Mouse (Mus musculus) neural tube, embryonic 12.5 days (tissue): ENCODE measurements around the gene Gli3. TPM values are rescaled to one million over a fixed set of nuclear protein-coding genes. Genes with fewer than 3 reads are reported as not detected.
A peak's percentile ranks its signal among the peaks of the same experiment; 100 is the strongest.

Experiments used
- ATAC-seq: fragments of 200-750 bp; cut with Nextera tagmentation; 2 replicates; pipeline ENCODE4 v1.8.0; 2017; ENCODE audit warnings: low read depth, mild to moderate bottlenecking, moderate TSS enrichment, moderate library complexity; ENCODE audit not compliant: low FRiP score
- H3K27ac ChIP-seq: fragments of 300-500 bp; sonication (generic); 2 replicates; pipeline ENCODE4 v1.5.1; 2016
- H3K27me3 ChIP-seq: fragments of 300-500 bp; sonication (generic); replicated peaks from 2 replicates; pipeline ENCODE4 v1.6.1; 2016; ENCODE audit warnings: mild to moderate bottlenecking
- H3K36me3 ChIP-seq: fragments of 300-500 bp; sonication (generic); 2 replicates; pipeline ENCODE4 v1.6.1; 2016; ENCODE audit warnings: mild to moderate bottlenecking
- H3K4me1 ChIP-seq: fragments of 300-500 bp; sonication (generic); 2 replicates; pipeline ENCODE4 v1.6.1; 2016
- H3K4me2 ChIP-seq: fragments of 300-500 bp; sonication (generic); replicated peaks from 2 replicates; pipeline ENCODE4 v1.6.1; 2016; ENCODE audit warnings: mild to moderate bottlenecking
- H3K4me3 ChIP-seq: fragments of 300-500 bp; sonication (generic); 2 replicates; pipeline ENCODE4 v1.5.1; 2016
- H3K9ac ChIP-seq: fragments of 300-500 bp; sonication (generic); 2 replicates; pipeline ENCODE4 v1.6.1; 2016; ENCODE audit warnings: mild to moderate bottlenecking
- H3K9me3 ChIP-seq: fragments of 300-500 bp; sonication (generic); 2 replicates; pipeline ENCODE4 v1.6.1; 2016; ENCODE audit warnings: mild to moderate bottlenecking
- WGBS: fragments of 180-500 bp; shearing (Covaris S2); methylation state at CpG from one replicate; pipeline ENCODE4 v1.1.7; 2016; 5-methylcytosine and 5-hydroxymethylcytosine counted together
- polyA plus RNA-seq: library from polyadenylated mRNA; unstranded; fragments of >200 nt; fragmentation: Nextera tagmentation; extraction: Ambion mirVana; gene quantifications from 2 replicates; pipeline ENCODE4 v1.2.1, GENCODE M21; 2016

Gli3 gene
- polyA plus RNA-seq, 1 experiment from 2014 or later, result 21.7 TPM

DNA sequence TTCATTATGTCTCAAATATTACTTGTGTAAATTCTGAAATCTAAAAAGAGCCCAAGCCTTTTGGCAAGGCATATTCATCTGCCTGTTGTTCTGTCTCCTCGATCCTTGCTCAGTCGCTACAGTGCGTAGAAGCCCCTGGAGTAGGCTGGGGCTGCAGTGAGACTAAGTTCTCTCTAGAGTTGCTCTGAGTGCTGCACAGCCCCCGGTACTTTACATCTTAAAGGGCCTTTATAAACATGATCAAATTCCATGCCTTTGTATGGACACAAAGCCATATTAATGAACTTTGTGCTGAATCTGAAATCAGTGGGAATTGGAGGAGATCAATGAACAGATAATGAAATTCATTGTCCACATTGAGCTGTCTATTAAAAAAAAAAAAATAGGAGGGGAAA is 251.3 kb downstream of the Gli3 start:
- H3K9me3 ChIP-seq, result no peaks in the 10 kb centered on the region
- no peak; the same call in 1 of the 2 replicates for ATAC-seq
- no peak overlapping the region for H3K9ac ChIP-seq
- peaks cover 15% of the 10 kb centered on the region; the same call in 1 of the 2 replicates for H3K4me1 ChIP-seq
- no peak overlapping the region for H3K4me2 ChIP-seq
- H3K36me3 ChIP-seq, result no peaks in the 10 kb centered on the region
- WGBS, result 39% methylated on average over 4 of the region's 4 CpGs
- no peak overlapping the region for H3K4me3 ChIP-seq
- H3K27me3 ChIP-seq, result no peaks in the 10 kb centered on the region
- no peak overlapping the region for H3K27ac ChIP-seq

DNA sequence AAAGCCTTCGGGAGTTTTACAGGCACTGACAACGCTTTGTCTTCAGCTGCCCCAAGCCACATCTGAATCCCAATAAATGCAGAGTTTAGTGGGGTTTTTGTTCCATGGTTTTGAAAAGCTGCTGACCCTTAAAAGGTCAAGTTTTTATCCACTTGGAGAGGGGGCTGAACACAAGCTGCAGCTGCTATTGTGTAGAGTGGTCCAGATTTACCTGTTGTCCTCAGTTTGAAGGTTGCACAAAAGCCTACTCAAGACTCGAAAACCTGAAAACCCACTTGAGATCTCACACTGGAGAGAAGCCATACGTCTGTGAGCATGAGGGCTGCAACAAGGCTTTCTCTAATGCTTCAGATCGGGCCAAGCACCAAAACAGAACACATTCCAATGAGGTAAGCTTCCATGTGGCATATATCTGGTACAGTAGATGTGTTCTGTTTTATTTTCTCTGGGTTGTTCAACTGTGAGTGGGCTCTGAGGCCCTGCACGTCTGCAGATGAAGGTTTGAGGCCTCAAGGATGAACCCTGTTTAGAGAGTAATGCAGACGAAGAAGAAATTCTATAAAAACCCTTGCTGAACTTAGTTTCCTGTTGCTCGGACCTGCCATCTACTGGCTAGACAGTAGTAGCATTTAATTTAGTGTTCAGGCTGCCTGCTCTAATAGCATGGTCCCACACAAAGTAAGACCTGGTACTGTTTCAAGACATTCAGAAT is 251.8 kb downstream of the Gli3 start:
- WGBS, result 21% methylated on average over 8 of the region's 8 CpGs
- H3K9ac ChIP-seq, result no peak overlapping the region
- H3K4me1 ChIP-seq, result peaks cover 15% of the 10 kb centered on the region; the same call in 1 of the 2 replicates
- H3K9me3 ChIP-seq, result no peaks in the 10 kb centered on the region
- no peaks in the 10 kb centered on the region for H3K27me3 ChIP-seq
- ATAC-seq, result peak; percentile 61
- H3K4me2 ChIP-seq, result no peak overlapping the region
- H3K4me3 ChIP-seq, result no peak overlapping the region
- H3K27ac ChIP-seq, result no peak overlapping the region
- peaks cover 1% of the 10 kb centered on the region for H3K36me3 ChIP-seq

DNA sequence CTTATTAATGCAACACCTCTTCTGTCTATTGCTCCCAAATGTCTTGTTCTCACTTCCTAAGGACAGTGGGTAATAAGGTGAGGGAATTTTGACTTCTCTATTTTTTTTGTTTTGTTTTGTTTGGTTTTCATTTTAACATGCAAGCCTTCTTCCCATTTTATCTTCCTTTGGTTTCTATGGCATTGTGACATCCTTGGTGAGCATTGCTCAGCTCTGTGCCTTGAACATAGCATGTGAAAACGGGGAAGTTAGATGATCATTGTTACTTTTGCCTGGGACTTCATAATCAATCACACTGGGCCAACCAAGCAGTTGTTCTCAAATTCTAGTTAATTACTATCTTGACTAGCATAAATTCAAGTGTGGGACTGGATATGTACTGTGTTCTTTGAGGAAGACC is 258.4 kb downstream of the Gli3 start:
- ATAC-seq, result no peak
- 92% methylated on average over 1 of the region's 1 CpGs for WGBS
- Histone ChIP-seq H3K9me3 (no peaks in the 10 kb centered on the region), H3K4me1 (no peaks in the 10 kb centered on the region), H3K4me3 (no peak overlapping the region), H3K27me3 (no peaks in the 10 kb centered on the region), H3K9ac (no peak overlapping the region), H3K36me3 (peaks cover 44% of the 10 kb centered on the region), H3K27ac (no peak overlapping the region), H3K4me2 (no peak overlapping the region)

DNA sequence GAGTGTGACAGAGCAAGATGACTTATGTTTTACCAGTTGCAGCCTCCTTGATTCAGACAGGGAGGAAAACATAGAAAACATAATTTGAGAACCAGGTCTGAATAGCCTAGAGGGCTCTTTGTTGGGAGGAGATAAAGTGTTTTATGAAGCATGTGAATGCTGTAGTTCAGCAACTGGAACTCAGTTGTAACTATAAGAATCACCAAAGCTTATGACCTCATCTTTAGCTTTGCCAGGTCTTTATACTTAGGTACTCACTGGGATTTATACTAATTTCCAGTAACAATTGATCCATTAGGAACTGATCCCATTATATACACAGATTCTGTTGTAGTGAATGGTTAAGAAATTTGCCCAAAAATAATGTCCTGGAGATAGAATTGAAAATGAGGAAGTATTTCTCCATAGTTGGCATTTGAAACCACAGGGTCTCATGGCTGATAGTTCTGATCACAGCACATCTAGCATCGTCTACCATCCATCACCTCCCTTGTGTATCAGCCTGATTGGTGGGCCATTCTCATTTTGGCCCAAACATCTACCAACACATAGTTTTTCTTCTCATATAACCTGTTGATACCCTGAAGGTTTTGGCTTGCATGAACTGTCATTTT is 259.8 kb downstream of the Gli3 start:
- 97% methylated on average over 1 of the region's 1 CpGs for WGBS
- Histone ChIP-seq H3K36me3 (peaks cover 53% of the 10 kb centered on the region), H3K27ac (no peak overlapping the region), H3K4me1 (no peaks in the 10 kb centered on the region), H3K9ac (no peak overlapping the region), H3K4me2 (no peak overlapping the region), H3K4me3 (no peak overlapping the region), H3K27me3 (no peaks in the 10 kb centered on the region), H3K9me3 (no peaks in the 10 kb centered on the region)
- ATAC-seq, result no peak

DNA sequence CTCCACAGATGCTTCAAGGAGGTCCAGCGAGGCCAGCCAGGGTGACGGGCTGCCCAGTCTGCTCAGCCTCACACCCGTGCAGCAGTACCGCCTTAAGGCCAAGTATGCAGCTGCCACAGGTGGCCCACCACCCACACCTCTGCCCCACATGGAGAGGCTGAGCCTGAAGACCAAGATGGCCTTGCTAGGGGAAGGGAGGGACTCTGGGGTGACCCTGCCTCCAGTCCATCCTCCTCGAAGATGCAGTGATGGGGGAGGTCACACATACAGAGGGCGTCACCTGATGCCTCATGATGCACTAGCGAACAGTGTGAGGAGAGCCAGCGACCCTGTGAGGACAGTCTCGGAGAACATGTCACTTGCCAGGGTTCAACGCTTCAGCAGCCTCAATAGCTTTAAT is 261.7 kb downstream of the Gli3 start:
- Histone ChIP-seq H3K36me3 (peaks cover 66% of the 10 kb centered on the region), H3K4me3 (no peak overlapping the region), H3K9me3 (no peaks in the 10 kb centered on the region), H3K27ac (no peak overlapping the region), H3K4me2 (no peak overlapping the region), H3K9ac (no peak overlapping the region), H3K27me3 (no peaks in the 10 kb centered on the region), H3K4me1 (no peaks in the 10 kb centered on the region)
- 96% methylated on average over 10 of the region's 10 CpGs for WGBS
- ATAC-seq, result 0 out of 2 replicates have a peak, but pooled peaks have one; percentile 39

DNA sequence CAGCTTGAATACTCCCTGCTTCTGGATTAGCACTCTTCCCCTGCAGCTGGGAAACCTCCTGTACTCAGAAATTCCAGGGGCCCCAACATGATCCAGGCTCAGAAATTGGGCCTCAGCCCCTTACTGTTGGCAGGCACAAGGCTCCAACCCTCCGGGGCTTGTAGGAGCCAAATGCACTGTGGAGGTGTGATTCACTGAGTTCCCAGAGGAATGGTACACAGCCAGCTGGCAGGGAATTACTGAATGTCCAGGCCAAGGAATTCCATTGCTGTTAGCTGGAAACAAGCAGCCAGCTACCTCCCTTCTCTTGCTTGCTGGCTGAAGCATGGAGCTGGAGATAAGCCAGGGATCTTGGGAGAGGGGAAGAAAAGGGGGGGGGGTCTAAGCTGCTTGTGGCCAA is 278.7 kb downstream of the Gli3 start:
- H3K4me3 ChIP-seq, result no peak overlapping the region
- no peaks in the 10 kb centered on the region for H3K4me1 ChIP-seq
- no peak overlapping the region for H3K9ac ChIP-seq
- H3K9me3 ChIP-seq, result 0 out of 2 replicates have a peak, but pooled peaks cover 5% of the 10 kb centered on the region
- H3K27me3 ChIP-seq, result no peaks in the 10 kb centered on the region
- no peak for ATAC-seq
- no peak overlapping the region for H3K27ac ChIP-seq
- no peaks in the 10 kb centered on the region for H3K36me3 ChIP-seq
- no peak overlapping the region for H3K4me2 ChIP-seq
- whole genome bisulfite sequencing, result 63% methylated on average over 1 of the region's 1 CpGs

DNA sequence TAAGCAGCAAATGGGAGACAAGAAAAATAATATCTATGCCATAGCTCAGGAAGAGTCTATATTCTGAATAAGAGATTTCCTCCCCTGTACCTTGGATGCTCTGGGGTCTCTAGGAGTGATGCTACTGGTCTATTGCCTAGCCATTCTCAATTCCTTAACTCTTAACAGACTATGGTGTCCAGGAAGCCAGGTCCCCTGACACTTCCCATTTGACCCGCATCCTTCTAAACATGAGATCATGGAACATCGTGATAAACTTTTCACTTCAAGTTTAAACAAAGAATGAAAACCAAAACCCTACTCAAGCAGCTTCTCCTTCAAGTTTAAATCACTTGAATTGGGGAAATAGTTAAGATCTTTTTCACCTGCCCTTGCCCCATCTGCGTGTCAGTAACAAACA is 279.3 kb downstream of the Gli3 start:
- Histone ChIP-seq H3K27ac (no peak overlapping the region), H3K4me3 (no peak overlapping the region), H3K4me1 (no peaks in the 10 kb centered on the region), H3K4me2 (no peak overlapping the region), H3K36me3 (no peaks in the 10 kb centered on the region), H3K9ac (no peak overlapping the region), H3K9me3 (peaks cover 8% of the 10 kb centered on the region; the same call in 1 of the 2 replicates), H3K27me3 (no peaks in the 10 kb centered on the region)
- ATAC-seq, result no peak
- 95% methylated on average over 3 of the region's 3 CpGs for WGBS

DNA sequence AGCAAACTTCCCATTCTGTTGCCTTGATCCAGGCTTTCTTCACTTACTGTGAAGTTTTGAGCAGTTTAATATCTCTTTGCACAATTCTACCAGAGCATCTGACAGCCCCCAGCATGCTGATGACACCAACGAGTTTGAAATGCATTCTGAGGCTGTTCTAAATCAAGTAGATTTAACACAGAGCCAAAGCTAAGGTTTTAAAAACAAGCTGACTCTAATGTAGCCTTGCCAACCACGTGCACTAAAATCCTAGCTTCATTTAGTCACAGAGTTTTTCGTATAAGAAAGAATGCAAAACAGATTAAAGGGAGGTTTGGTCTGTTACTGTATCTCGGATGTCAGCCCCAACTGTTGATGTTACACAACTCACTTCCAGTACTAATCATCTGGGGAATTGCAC is 279.7 kb downstream of the Gli3 start:
- no peaks in the 10 kb centered on the region for H3K4me1 ChIP-seq
- peaks cover 8% of the 10 kb centered on the region; the same call in 1 of the 2 replicates for H3K9me3 ChIP-seq
- no peak for ATAC-seq
- no peaks in the 10 kb centered on the region for H3K36me3 ChIP-seq
- no peak overlapping the region for H3K9ac ChIP-seq
- H3K4me3 ChIP-seq, result no peak overlapping the region
- H3K4me2 ChIP-seq, result no peak overlapping the region
- H3K27me3 ChIP-seq, result no peaks in the 10 kb centered on the region
- no peak overlapping the region for H3K27ac ChIP-seq
- WGBS, result 80% methylated on average over 4 of the region's 4 CpGs

DNA sequence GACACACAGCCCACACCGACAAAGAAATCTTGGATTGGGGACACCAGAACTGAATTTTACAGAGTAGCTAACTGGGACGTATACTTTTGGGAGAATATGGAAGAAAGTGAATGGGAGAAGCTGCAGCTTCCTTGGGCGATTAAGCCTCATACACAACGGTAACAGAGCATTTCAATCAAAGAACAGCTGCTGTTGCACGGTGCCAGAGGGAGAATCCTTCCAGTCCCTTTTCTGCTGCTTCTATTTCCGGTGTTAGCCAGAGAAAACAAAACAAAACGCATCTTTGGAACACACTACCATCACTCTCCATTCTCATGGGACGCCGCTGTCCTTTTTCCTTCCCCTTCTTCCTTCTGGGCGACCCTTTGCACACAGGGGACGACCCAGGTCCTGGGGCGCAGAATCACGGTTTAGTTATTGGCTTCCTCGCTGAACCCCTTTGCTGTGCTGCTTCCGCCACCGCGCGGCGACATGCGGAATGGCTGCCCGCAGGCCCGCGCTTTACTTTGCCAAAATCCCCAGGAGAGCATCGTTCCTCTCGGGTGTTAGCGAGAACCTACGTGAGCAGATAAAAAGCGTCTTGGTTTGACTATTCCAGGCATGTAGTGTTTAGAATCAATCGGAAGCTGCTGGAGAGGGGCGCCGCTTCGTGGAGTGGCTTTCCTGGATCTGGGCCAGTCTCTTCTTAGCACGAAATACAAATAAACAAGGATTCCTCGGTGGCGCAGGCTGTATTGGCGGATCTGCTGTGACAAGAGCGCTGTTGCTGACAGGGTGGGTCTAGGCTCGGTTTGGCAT is 296.0 kb downstream of the Gli3 start:
- ATAC-seq, result peak; percentile 90
- peak overlapping the region; percentile 46; the same call in 1 of the 2 replicates for H3K27ac ChIP-seq

DNA sequence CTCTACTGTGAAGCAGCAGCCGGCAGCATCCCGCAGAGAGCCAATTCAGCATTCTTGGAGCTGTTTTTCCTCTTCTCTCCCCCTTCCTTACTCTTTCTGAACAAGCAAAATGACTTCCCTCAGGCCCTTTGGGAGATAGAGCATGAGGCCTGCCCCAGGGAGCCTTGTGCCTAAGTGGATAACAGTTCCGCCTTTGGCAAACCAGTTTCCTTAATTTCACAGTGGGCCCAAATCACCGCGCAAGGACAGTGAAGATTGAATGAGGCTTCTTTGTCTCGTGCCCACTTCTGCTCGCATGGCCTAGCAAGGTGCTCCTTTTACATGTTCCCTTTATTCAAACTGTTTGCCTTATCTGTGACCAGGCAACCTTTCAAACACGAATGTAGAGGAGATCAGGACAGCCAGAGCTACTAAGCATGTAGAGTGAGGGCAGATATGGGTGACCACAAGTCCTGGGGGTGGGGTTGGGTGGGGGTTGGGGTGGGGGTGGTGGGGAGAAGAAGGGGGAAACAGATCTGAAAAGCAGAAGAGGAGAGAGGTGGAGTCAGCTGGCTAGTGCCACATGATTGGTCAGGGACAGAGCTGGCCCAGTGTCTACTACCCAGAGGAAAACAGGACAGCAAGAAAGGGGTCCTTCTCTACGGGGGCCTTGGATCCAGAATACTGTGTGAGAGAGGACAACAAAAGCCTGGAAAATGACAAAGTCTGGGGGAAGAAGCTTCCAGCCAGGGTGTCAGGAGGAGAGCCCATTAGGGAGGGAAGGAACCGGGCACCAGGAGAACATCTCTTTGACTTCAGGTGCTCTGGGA is 296.8 kb downstream of the Gli3 start:
- peak overlapping the region; percentile 46; the same call in 1 of the 2 replicates for H3K27ac ChIP-seq
- H3K27me3 ChIP-seq, result 0 out of 2 replicates have a peak, but pooled peaks cover 3% of the 10 kb centered on the region
- peak overlapping the region; percentile 35 for H3K4me3 ChIP-seq
- 18% methylated on average over 10 of the region's 10 CpGs for WGBS
- H3K4me1 ChIP-seq, result peaks cover 12% of the 10 kb centered on the region
- peak overlapping the region; percentile 62 for H3K9ac ChIP-seq
- H3K4me2 ChIP-seq, result peak overlapping the region; percentile 63
- peak; percentile 62 for ATAC-seq
- no peaks in the 10 kb centered on the region for H3K36me3 ChIP-seq
- no peaks in the 10 kb centered on the region for H3K9me3 ChIP-seq

More for the DNA sequence above, 296.0 kb downstream of the Gli3 start:
- Histone ChIP-seq H3K4me3 (peak overlapping the region; percentile 35), H3K4me1 (peaks cover 12% of the 10 kb centered on the region), H3K9ac (peak overlapping the region; percentile 62), H3K27me3 (0 out of 2 replicates have a peak, but pooled peaks cover 3% of the 10 kb centered on the region), H3K36me3 (no peaks in the 10 kb centered on the region), H3K9me3 (no peaks in the 10 kb centered on the region), H3K4me2 (peak overlapping the region; percentile 63)
- 5% methylated on average over 38 of the region's 38 CpGs for WGBS

DNA sequence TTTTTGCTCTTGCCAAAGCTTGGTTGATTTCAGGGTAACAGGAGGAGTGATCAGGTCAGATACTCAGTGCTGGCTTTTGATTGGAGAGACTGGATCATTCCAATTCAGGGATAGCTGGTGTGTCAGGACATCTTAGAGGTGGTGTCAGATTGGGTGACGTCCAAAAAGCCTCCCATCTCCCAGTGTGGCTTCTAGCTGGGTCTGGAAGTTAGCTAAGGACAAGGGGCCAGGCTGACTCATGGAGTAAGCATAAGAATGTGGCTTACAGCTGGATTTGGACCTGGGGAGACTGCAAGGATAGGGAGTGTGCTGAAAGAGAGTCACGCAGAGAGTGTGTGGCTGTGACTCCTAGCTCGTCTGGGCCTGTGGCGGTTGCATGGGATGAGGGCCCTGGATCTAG is 299.3 kb downstream of the Gli3 start:
- Histone ChIP-seq H3K9ac (no peak overlapping the region), H3K9me3 (no peaks in the 10 kb centered on the region), H3K4me2 (no peak overlapping the region), H3K27ac (no peak overlapping the region), H3K4me3 (no peak overlapping the region), H3K36me3 (no peaks in the 10 kb centered on the region), H3K27me3 (0 out of 2 replicates have a peak, but pooled peaks cover 3% of the 10 kb centered on the region), H3K4me1 (peaks cover 12% of the 10 kb centered on the region)
- ATAC-seq, result no peak
- WGBS, result 85% methylated on average over 4 of the region's 4 CpGs
